Mouse (Mus musculus) forebrain, embryonic 10.5 days (tissue): ENCODE results near the gene Cd22. TPM values are rescaled to one million over a fixed set of nuclear protein-coding genes. Genes with fewer than 3 reads are reported as not detected.
"Not testable (repeated sequence)": the region's sequence is repeated elsewhere in the genome, so short reads cannot be mapped to it uniquely, and the experiment has no call there.

ENCODE experiments used
- DNase-seq: peaks from one replicate; pipeline ENCODE4 v3.0.0-alpha.2; 2017; ENCODE audit warnings: low spot score; ENCODE audit errors: extremely low spot score
- H3K27ac ChIP-seq: fragments of 300-500 bp; sonication (generic); 2 replicates; pipeline ENCODE4 v1.5.1; 2016; ENCODE audit warnings: mild to moderate bottlenecking
- H3K27me3 ChIP-seq: fragments of 300-500 bp; sonication (generic); 2 replicates; pipeline ENCODE4 v1.6.1; 2016; ENCODE audit warnings: mild to moderate bottlenecking; ENCODE audit not compliant: poor library complexity, severe bottlenecking
- H3K36me3 ChIP-seq: fragments of 300-500 bp; sonication (generic); replicated peaks from 2 replicates; pipeline ENCODE4 v1.6.1; 2016; ENCODE audit warnings: mild to moderate bottlenecking, moderate library complexity
- H3K4me1 ChIP-seq: fragments of 300-500 bp; sonication (generic); 2 replicates; pipeline ENCODE4 v1.6.1; 2016
- H3K4me3 ChIP-seq: fragments of 300-500 bp; sonication (generic); 2 replicates; pipeline ENCODE4 v1.5.1; 2016; ENCODE audit warnings: mild to moderate bottlenecking, moderate library complexity
- H3K9me3 ChIP-seq: fragments of 300-500 bp; sonication (generic); 2 replicates; pipeline ENCODE4 v1.6.1; 2016; ENCODE audit warnings: mild to moderate bottlenecking, moderate library complexity
- WGBS: fragments of 180-500 bp; shearing (Covaris S2); methylation state at CpG from one replicate; pipeline ENCODE4 v1.1.7; 2016; 5-methylcytosine and 5-hydroxymethylcytosine counted together
- polyA plus RNA-seq: library from polyadenylated mRNA; unstranded; fragments of >200 nt; fragmentation: Nextera tagmentation; extraction: Ambion mirVana; gene quantifications from 2 replicates; pipeline ENCODE4 v1.2.1, GENCODE M21; 2016

Gene Cd22
- polyA plus RNA-seq, 1 experiment from 2014 or later: not detected

- Histone ChIP-seq H3K27me3 (no peaks in the 10 kb centered on the region), H3K36me3 (no peaks in the 10 kb centered on the region), H3K4me1 (no peaks in the 10 kb centered on the region), H3K4me3 (no peak overlapping the region), H3K9me3 (peaks cover 4% of the 10 kb centered on the region; the same call in 1 of the 2 replicates), H3K27ac (no peak overlapping the region)
- 71% methylated on average over 3 of the region's 3 CpGs for WGBS
- no peak for DNase-seq
Measured at GRCm38 (mm10) chr7:30829428-30829827, 50.7 kb downstream of the Cd22 start.

- H3K4me1 ChIP-seq, DNase-seq, H3K36me3 ChIP-seq, H3K4me3 ChIP-seq, H3K27ac ChIP-seq, H3K9me3 ChIP-seq, H3K27me3 ChIP-seq: not testable (repeated sequence)
Measured at GRCm38 (mm10) chr7:30828871-30829270, 51.3 kb downstream of the Cd22 start.

DNA sequence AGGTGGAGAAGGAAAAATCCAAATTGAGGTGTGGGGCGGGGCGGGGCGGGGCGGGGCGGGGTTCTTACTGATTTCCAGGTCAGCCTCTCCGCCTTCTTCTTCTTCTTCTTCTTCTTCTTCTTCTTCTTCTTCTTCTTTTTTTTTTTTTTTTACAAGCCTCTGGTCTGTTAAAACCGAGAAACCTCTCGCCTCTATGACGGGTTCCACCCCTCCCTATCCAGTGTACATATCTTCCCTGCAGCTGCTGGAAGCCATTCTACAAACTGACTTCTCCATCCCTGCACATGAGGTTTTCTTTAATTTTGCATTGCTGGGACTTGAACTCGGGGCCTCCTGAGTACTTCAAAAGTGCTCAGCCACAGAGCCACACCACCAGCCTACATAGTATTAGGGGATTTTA lies 53.5 kb downstream of the Cd22 start:
- Histone ChIP-seq H3K4me1 (no peaks in the 10 kb centered on the region), H3K4me3 (no peak overlapping the region), H3K9me3 (no peaks in the 10 kb centered on the region), H3K27me3 (no peaks in the 10 kb centered on the region), H3K36me3 (no peaks in the 10 kb centered on the region), H3K27ac (no peak overlapping the region)
- DNase-seq: no peak
- WGBS: 92% methylated on average over 10 of the region's 10 CpGs

GRCm38 (mm10) chr7:30824306-30824705 lies 55.8 kb downstream of the Cd22 start:
- no peak for DNase-seq
- Histone ChIP-seq H3K36me3 (no peaks in the 10 kb centered on the region), H3K9me3 (no peaks in the 10 kb centered on the region), H3K27me3 (no peaks in the 10 kb centered on the region), H3K4me3 (no peak overlapping the region), H3K4me1 (no peaks in the 10 kb centered on the region), H3K27ac (no peak overlapping the region)
- 96% methylated on average over 3 of the region's 3 CpGs for WGBS

DNA sequence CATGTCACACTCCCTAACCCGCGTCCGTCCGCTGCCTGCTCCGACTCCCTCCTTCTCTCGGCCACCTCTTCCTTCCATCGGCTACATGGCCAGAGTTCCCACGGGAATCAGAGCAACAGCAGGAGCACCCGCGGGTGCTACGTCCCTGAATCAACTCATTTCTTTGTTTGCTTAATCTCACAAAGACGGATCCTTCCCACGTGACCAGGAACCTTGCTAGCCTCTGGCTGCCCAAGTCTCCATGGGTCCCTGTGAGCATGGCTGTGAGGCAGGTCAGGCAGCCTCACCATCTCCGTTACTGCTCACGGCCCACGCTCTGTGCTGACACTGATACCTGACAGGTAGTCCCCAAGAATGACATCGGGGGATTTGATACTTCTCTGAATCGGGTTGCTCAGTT lies 56.5 kb downstream of the Cd22 start, which contains the start of gene Ffar2:
Gene Ffar2 (minus strand): TSS at position 101 of the 400 bp plus-strand sequence.
- Histone ChIP-seq H3K4me3 (no peak within 1 kb of the TSS), H3K36me3 (no peaks in the 10 kb centered on the region), H3K4me1 (no peaks in the 10 kb centered on the region), H3K27ac (no peak within 1 kb of the TSS), H3K9me3 (no peaks in the 10 kb centered on the region), H3K27me3 (no peaks in the 10 kb centered on the region)
- WGBS: 92% methylated on average over 18 of the region's 18 CpGs
- no peak for DNase-seq

- Histone ChIP-seq H3K36me3 (no peaks in the 10 kb centered on the region), H3K4me3 (no peak overlapping the region), H3K27ac (no peak overlapping the region), H3K4me1 (no peaks in the 10 kb centered on the region), H3K27me3 (no peaks in the 10 kb centered on the region), H3K9me3 (no peaks in the 10 kb centered on the region)
- DNase-seq: no peak
- WGBS: 81% methylated on average over 5 of the region's 5 CpGs
Measured at GRCm38 (mm10) chr7:30821532-30821931, 58.6 kb downstream of the Cd22 start.

GRCm38 (mm10) chr7:30820854-30821445 lies 59.2 kb downstream of the Cd22 start:
- Histone ChIP-seq H3K9me3 (no peaks in the 10 kb centered on the region), H3K4me1 (no peaks in the 10 kb centered on the region), H3K36me3 (no peaks in the 10 kb centered on the region), H3K27ac (no peak overlapping the region), H3K27me3 (no peaks in the 10 kb centered on the region), H3K4me3 (no peak overlapping the region)
- DNase-seq: no peak
- WGBS: 77% methylated on average over 7 of the region's 7 CpGs

- no peak overlapping the region for H3K4me3 ChIP-seq
- H3K27ac ChIP-seq: no peak overlapping the region
- H3K36me3 ChIP-seq: no peaks in the 10 kb centered on the region
- no peaks in the 10 kb centered on the region for H3K9me3 ChIP-seq
- no peaks in the 10 kb centered on the region for H3K27me3 ChIP-seq
- WGBS: 78% methylated on average over 6 of the region's 6 CpGs
- no peaks in the 10 kb centered on the region for H3K4me1 ChIP-seq
- DNase-seq: no peak
Measured at GRCm38 (mm10) chr7:30820131-30820530, 60.0 kb downstream of the Cd22 start.

Other genes with a start within 250 kb of the Cd22 start
- gene Etv2, start 244.5 kb downstream of the Cd22 start, polyA plus RNA-seq: 0.30 TPM in 1 of 2 replicates, not detected in the other
- gene Rbm42, start 230.0 kb downstream of the Cd22 start, polyA plus RNA-seq: 119 and 129 TPM in 2 replicates
- gene Haus5, start 215.3 kb downstream of the Cd22 start, polyA plus RNA-seq: 90.2 and 91.9 TPM in 2 replicates
- not detected in 2 replicates for gene Pmis2, start 208.7 kb downstream of the Cd22 start, polyA plus RNA-seq
- not detected in 2 replicates for gene 2200002J24Rik, start 181.4 kb downstream of the Cd22 start, polyA plus RNA-seq
- 1.1 and 1.4 TPM in 2 replicates for gene Atp4a, start 168.1 kb downstream of the Cd22 start, polyA plus RNA-seq
- gene Tmem147, start 150.8 kb downstream of the Cd22 start, polyA plus RNA-seq: 154 and 158 TPM in 2 replicates
- gene Gapdhs, start 136.7 kb downstream of the Cd22 start, polyA plus RNA-seq: 0.16 and 0.48 TPM in 2 replicates
- gene Sbsn, start 128.9 kb downstream of the Cd22 start, polyA plus RNA-seq: 0.73 and 1.0 TPM in 2 replicates
- not detected in 2 replicates for gene Dmkn, start 116.6 kb downstream of the Cd22 start, polyA plus RNA-seq
- not detected in 2 replicates for gene Krtdap, start 92.4 kb downstream of the Cd22 start, polyA plus RNA-seq
- not detected in 2 replicates for gene Ffar2, start 56.6 kb downstream of the Cd22 start, polyA plus RNA-seq
- gene Ffar3, start 24.2 kb downstream of the Cd22 start, polyA plus RNA-seq: not detected in 2 replicates
- not detected in 2 replicates for gene Ffar1, start 18.8 kb downstream of the Cd22 start, polyA plus RNA-seq
- 0.35 and 0.38 TPM in 2 replicates for gene Mag, start 34.5 kb upstream of the Cd22 start, polyA plus RNA-seq
- not detected in 2 replicates for gene Hamp2, start 44.3 kb upstream of the Cd22 start, polyA plus RNA-seq
- not detected in 2 replicates for gene Hamp, start 63.7 kb upstream of the Cd22 start, polyA plus RNA-seq
- 24.1 and 25.6 TPM in 2 replicates for gene Usf2, start 76.5 kb upstream of the Cd22 start, polyA plus RNA-seq
- gene Lsr, start 93.1 kb upstream of the Cd22 start, polyA plus RNA-seq: 41.9 and 45.9 TPM in 2 replicates
- gene Fam187b, start 93.4 kb upstream of the Cd22 start, polyA plus RNA-seq: 2.1 and 2.3 TPM in 2 replicates
- gene Fxyd5, start 162.1 kb upstream of the Cd22 start, polyA plus RNA-seq: 10.2 and 10.4 TPM in 2 replicates
- gene Fxyd7, start 171.1 kb upstream of the Cd22 start, polyA plus RNA-seq: 0.36 and 1.1 TPM in 2 replicates
- 2.2 and 2.5 TPM in 2 replicates for gene Fxyd1, start 176.9 kb upstream of the Cd22 start, polyA plus RNA-seq
- gene Lgi4, start 179.0 kb upstream of the Cd22 start, polyA plus RNA-seq: 0.58 and 0.68 TPM in 2 replicates
- 1.9 and 2.8 TPM in 2 replicates for gene Fxyd3, start 196.4 kb upstream of the Cd22 start, polyA plus RNA-seq
- gene Hpn, start 234.9 kb upstream of the Cd22 start, polyA plus RNA-seq: 1.4 and 1.9 TPM in 2 replicates
- 0.25 and 0.55 TPM in 2 replicates for gene Scn1b, start 246.7 kb upstream of the Cd22 start, polyA plus RNA-seq